Mouse (Mus musculus) lung, postnatal 10 days (tissue): Measurements from ENCODE around the gene Vmn1r149.
"Not testable (repeated sequence)": the region's sequence is repeated elsewhere in the genome, so short reads cannot be mapped to it uniquely, and the experiment has no call there.

ENCODE experiments used
- DNase-seq: peaks from one replicate; pipeline ENCODE4 v3.0.0; 2021

Vmn1r149 gene

DNA sequence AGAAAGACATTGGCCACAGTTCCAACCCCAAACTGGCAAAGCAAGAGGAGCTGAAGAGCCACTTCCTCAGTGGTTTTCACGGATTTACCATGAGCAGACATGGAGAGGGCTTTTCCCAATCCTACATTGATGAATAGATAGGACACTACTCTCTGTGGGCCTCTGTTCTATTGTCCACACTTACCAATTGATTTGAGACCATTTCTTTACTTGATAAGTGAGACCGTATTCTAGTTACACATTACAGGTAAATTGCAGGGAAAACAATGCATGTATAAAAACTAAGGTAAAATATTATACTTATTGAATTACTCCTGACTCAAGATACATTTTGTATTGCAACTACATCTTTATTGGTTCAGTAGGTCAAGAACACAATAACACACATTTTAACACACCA is at the start of gene Vmn1r149:
TSS of gene Vmn1r149 (minus strand) at position 101 of the 400 bp plus-strand sequence.
- not testable (repeated sequence) for DNase-seq

DNA sequence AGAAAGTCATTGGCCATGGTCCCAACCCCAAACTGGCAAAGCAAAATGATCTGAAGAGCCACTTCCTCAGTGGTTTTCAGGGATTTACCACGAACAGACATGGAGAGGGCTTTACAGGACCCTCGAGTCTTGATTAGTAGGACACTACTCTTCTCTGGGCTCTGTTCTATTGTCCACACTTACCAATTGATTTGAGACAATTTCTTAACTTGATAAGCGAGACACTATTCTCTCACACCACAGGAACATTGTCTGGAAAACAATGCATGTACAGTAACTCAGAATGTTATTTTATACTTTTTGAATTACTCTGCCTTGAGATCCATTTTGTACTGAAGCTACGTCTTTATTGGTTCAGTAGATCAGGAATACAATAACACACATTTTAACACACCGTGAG is 25.9 kb upstream of the Vmn1r149 start, which contains the start of gene Gm10665:
TSS of gene Gm10665 (minus strand) at position 101 of the 400 bp plus-strand sequence.
- not testable (repeated sequence) for DNase-seq

DNA sequence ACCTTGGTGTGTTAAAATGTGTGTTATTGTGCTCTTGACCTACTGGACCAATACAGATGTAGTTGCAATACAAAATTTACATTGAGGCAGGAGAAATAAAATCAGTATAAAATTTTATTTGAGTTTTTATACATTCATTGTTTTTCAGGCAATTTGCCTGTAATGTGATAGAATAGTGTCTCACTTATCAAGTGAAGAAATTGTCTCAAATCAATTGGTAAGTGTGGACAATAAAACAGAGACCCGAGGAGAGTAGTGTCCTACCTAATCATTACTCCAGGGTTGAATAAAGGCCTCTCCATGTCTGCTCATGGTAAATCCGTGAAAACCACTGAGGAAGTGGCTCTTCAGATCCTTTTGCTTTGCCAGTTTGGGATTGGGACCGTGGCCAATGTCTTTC is 24.7 kb downstream of the Vmn1r149 start, which contains the start of gene Vmn1r148:
TSS of gene Vmn1r148 (plus strand) at position 301 of the 400 bp plus-strand sequence.
- DNase-seq = not testable (repeated sequence)
